Mouse (Mus musculus): ENCODE data around the gene Emd. TPM values are rescaled to one million over a fixed set of nuclear protein-coding genes. Genes with fewer than 3 reads are reported as not detected.

Emd gene
- polyA plus RNA-seq, 1 experiment from 2014 or later = 17.8 TPM

DNA sequence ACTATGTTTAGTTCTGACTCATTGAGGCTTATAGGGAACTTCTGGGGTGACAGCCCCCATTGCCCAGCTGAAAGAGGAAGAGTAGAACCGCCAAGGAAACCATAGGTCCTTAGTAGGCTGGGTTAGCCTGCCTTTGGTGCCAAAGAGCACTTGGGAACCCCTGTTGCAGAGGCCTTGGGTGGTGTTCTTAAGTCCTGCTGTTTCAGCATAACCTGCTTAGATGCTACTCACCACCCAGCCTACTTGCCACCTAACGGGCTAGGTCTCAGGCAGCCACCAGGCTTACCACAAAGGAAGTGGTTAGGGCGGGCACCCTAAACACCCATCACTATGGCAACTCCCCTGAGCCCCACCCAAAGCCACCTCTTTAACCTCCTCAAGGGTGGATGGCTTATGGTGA, 10.7 kb upstream of the Emd start:
- no peak for ATAC-seq (ENCODE audit: insufficient number of reproducible peaks, insufficient read depth, low FRiP score, low read depth)
- WGBS = 58% methylated on average over 3 of the region's 3 CpGs
- no peaks in the 10 kb centered on the region for H3K4me1 ChIP-seq (ENCODE audit: control insufficient read depth in 2 of 2, insufficient read depth in 2 of 2, low read length in 2 of 2)
- H3K9ac ChIP-seq (ENCODE audit: low read length) = peak overlapping the region; percentile 72
- peak overlapping the region; percentile 44 to 58 for H3K4me3 ChIP-seq (ENCODE audit: control insufficient read depth in 1 of 2, insufficient read depth in 1 of 2, low read depth in 1 of 2, low read length in 2 of 2)
- H3K9me3 ChIP-seq (ENCODE audit: control insufficient read depth, low read length) = no peaks in the 10 kb centered on the region
- peaks cover 49% of the 10 kb centered on the region for H3K36me3 ChIP-seq (ENCODE audit: control insufficient read depth, insufficient read depth, low read length)
- no peaks in the 10 kb centered on the region for H3K27me3 ChIP-seq (ENCODE audit: control insufficient read depth, insufficient read depth, low read length)
- H3K27ac ChIP-seq (replicated peaks in 1 of 2; ENCODE audit: control insufficient read depth in 1 of 2, insufficient read depth in 1 of 2, low read depth in 2 of 2, low read length in 2 of 2) = peak overlapping the region; percentile 76 to 95
- peak overlapping the region; percentile 74 for H3K4me2 ChIP-seq (ENCODE audit: low read length)

GRCm38 (mm10) chrX:74244614-74245083, 9.8 kb upstream of the Emd start:
- WGBS = 28% methylated on average over 3 of the region's 3 CpGs

DNA sequence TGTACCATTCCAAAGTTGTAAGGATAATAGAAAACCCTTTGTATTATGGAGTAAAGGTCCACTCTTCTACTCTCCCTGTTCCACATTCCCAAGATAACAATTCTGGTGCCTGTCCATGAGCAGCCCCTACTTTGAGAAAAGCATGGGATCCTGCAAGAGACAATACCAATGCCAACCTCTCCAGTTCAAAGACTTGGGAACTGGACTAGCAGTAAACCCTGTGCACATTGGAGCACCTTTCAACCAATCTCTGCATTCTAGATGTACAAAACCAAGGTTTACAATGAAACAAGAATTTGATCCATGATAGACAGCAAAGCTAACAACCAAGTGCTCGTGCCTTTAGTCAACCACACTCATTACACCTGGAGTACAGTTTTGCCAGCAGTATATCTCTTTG, 9.4 kb upstream of the Emd start:
- no peaks in the 10 kb centered on the region for H3K27me3 ChIP-seq (ENCODE audit: control insufficient read depth, insufficient read depth, low read length)
- no peak for ATAC-seq (ENCODE audit: insufficient number of reproducible peaks, insufficient read depth, low FRiP score, low read depth)
- peak overlapping the region; percentile 95 to 99 for H3K27ac ChIP-seq (replicated peaks in 1 of 2; ENCODE audit: control insufficient read depth in 1 of 2, insufficient read depth in 1 of 2, low read depth in 2 of 2, low read length in 2 of 2)
- H3K4me3 ChIP-seq (ENCODE audit: control insufficient read depth in 1 of 2, insufficient read depth in 1 of 2, low read depth in 1 of 2, low read length in 2 of 2) = peak overlapping the region; percentile 58 to 95
- no peaks in the 10 kb centered on the region for H3K9me3 ChIP-seq (ENCODE audit: control insufficient read depth, low read length)
- peak overlapping the region; percentile 85 for H3K9ac ChIP-seq (ENCODE audit: low read length)
- peak overlapping the region; percentile 74 for H3K4me2 ChIP-seq (ENCODE audit: low read length)
- peaks cover 36% of the 10 kb centered on the region for H3K36me3 ChIP-seq (ENCODE audit: control insufficient read depth, insufficient read depth, low read length)
- 19% methylated on average over 1 of the region's 1 CpGs for WGBS
- no peaks in the 10 kb centered on the region for H3K4me1 ChIP-seq (ENCODE audit: control insufficient read depth in 2 of 2, insufficient read depth in 2 of 2, low read length in 2 of 2)

More at GRCm38 (mm10) chrX:74244614-74245083, 9.8 kb upstream of the Emd start:
- no peaks in the 10 kb centered on the region for H3K4me1 ChIP-seq (ENCODE audit: control insufficient read depth in 2 of 2, insufficient read depth in 2 of 2, low read length in 2 of 2)
- H3K9me3 ChIP-seq (ENCODE audit: control insufficient read depth, low read length) = no peaks in the 10 kb centered on the region
- H3K4me2 ChIP-seq (ENCODE audit: low read length) = peak overlapping the region; percentile 74
- peak overlapping the region; percentile 85 for H3K9ac ChIP-seq (ENCODE audit: low read length)
- peak; percentile 49 for ATAC-seq (ENCODE audit: insufficient number of reproducible peaks, insufficient read depth, low FRiP score, low read depth)
- peak overlapping the region; percentile 58 to 95 for H3K4me3 ChIP-seq (ENCODE audit: control insufficient read depth in 1 of 2, insufficient read depth in 1 of 2, low read depth in 1 of 2, low read length in 2 of 2)
- H3K27ac ChIP-seq (replicated peaks in 1 of 2; ENCODE audit: control insufficient read depth in 1 of 2, insufficient read depth in 1 of 2, low read depth in 2 of 2, low read length in 2 of 2) = peak overlapping the region; percentile 95 to 99
- no peaks in the 10 kb centered on the region for H3K27me3 ChIP-seq (ENCODE audit: control insufficient read depth, insufficient read depth, low read length)
- peaks cover 41% of the 10 kb centered on the region for H3K36me3 ChIP-seq (ENCODE audit: control insufficient read depth, insufficient read depth, low read length)

- H3K27ac ChIP-seq (replicated peaks in 1 of 2; ENCODE audit: control insufficient read depth in 1 of 2, insufficient read depth in 1 of 2, low read depth in 2 of 2, low read length in 2 of 2) = peak overlapping the region; percentile 95 to 99
- ATAC-seq (ENCODE audit: insufficient number of reproducible peaks, insufficient read depth, low FRiP score, low read depth) = peak; percentile 54
- H3K4me3 ChIP-seq (ENCODE audit: control insufficient read depth in 1 of 2, insufficient read depth in 1 of 2, low read depth in 1 of 2, low read length in 2 of 2) = peak overlapping the region; percentile 58 to 95
- H3K36me3 ChIP-seq (ENCODE audit: control insufficient read depth, insufficient read depth, low read length) = peaks cover 31% of the 10 kb centered on the region
- H3K9ac ChIP-seq (ENCODE audit: low read length) = peak overlapping the region; percentile 85
- H3K4me1 ChIP-seq (ENCODE audit: control insufficient read depth in 2 of 2, insufficient read depth in 2 of 2, low read length in 2 of 2) = no peaks in the 10 kb centered on the region
- no peaks in the 10 kb centered on the region for H3K9me3 ChIP-seq (ENCODE audit: control insufficient read depth, low read length)
- peak overlapping the region; percentile 74 for H3K4me2 ChIP-seq (ENCODE audit: low read length)
- H3K27me3 ChIP-seq (ENCODE audit: control insufficient read depth, insufficient read depth, low read length) = no peaks in the 10 kb centered on the region
- 26% methylated on average over 21 of the region's 21 CpGs for WGBS
These were observed 8.8 kb upstream of the Emd start for GRCm38 (mm10) chrX:74245687-74246086.

DNA sequence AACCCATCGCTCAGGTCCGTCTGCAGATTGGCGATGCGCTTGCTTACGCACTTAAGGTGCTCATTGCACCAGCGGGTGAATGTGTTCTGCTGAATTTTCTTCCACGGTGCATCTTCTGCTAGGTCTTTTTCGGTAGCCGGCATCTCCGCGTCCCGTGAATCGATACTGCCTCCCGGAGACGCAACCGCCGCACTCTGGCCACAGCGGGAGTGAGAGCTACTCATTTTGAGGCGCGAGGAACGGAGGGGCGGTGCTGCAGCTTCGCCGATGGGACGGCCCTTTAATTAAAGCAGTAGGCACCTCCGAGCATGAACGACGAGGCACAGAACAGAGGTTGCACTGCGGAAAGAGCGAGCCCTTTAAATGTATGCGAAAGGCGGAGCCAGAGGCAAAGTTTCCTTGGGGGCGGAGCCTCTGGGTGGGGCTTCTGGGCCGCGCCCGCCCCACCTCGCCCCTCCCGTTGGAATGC, 8.2 kb upstream of the Emd start:
- Histone ChIP-seq H3K4me2 (ENCODE audit: low read length) (peak overlapping the region; percentile 74), H3K36me3 (ENCODE audit: control insufficient read depth, insufficient read depth, low read length) (peaks cover 25% of the 10 kb centered on the region), H3K9ac (ENCODE audit: low read length) (peak overlapping the region; percentile 85), H3K27me3 (ENCODE audit: control insufficient read depth, insufficient read depth, low read length) (no peaks in the 10 kb centered on the region), H3K4me3 (ENCODE audit: control insufficient read depth in 1 of 2, insufficient read depth in 1 of 2, low read depth in 1 of 2, low read length in 2 of 2) (peak overlapping the region; percentile 58 to 95), H3K9me3 (ENCODE audit: control insufficient read depth, low read length) (no peaks in the 10 kb centered on the region), H3K4me1 (ENCODE audit: control insufficient read depth in 2 of 2, insufficient read depth in 2 of 2, low read length in 2 of 2) (no peaks in the 10 kb centered on the region), H3K27ac (replicated peaks in 1 of 2; ENCODE audit: control insufficient read depth in 1 of 2, insufficient read depth in 1 of 2, low read depth in 2 of 2, low read length in 2 of 2) (peak overlapping the region; percentile 95 to 99)
- peak; percentile 81 for ATAC-seq (ENCODE audit: insufficient number of reproducible peaks, insufficient read depth, low FRiP score, low read depth)
- 16% methylated on average over 38 of the region's 38 CpGs for WGBS

GRCm38 (mm10) chrX:74246693-74247092, 7.8 kb upstream of the Emd start:
- Histone ChIP-seq H3K27ac (replicated peaks in 1 of 2; ENCODE audit: control insufficient read depth in 1 of 2, insufficient read depth in 1 of 2, low read depth in 2 of 2, low read length in 2 of 2) (peak overlapping the region; percentile 90 to 95), H3K4me1 (ENCODE audit: control insufficient read depth in 2 of 2, insufficient read depth in 2 of 2, low read length in 2 of 2) (no peaks in the 10 kb centered on the region), H3K9me3 (ENCODE audit: control insufficient read depth, low read length) (no peaks in the 10 kb centered on the region), H3K4me2 (ENCODE audit: low read length) (peak overlapping the region; percentile 66), H3K36me3 (ENCODE audit: control insufficient read depth, insufficient read depth, low read length) (peaks cover 20% of the 10 kb centered on the region), H3K27me3 (ENCODE audit: control insufficient read depth, insufficient read depth, low read length) (no peaks in the 10 kb centered on the region), H3K4me3 (ENCODE audit: control insufficient read depth in 1 of 2, insufficient read depth in 1 of 2, low read depth in 1 of 2, low read length in 2 of 2) (peak overlapping the region; percentile 58 to 65), H3K9ac (ENCODE audit: low read length) (peak overlapping the region; percentile 71)
- ATAC-seq (ENCODE audit: insufficient number of reproducible peaks, insufficient read depth, low FRiP score, low read depth) = peak; percentile 33
- 18% methylated on average over 14 of the region's 15 CpGs for WGBS

DNA sequence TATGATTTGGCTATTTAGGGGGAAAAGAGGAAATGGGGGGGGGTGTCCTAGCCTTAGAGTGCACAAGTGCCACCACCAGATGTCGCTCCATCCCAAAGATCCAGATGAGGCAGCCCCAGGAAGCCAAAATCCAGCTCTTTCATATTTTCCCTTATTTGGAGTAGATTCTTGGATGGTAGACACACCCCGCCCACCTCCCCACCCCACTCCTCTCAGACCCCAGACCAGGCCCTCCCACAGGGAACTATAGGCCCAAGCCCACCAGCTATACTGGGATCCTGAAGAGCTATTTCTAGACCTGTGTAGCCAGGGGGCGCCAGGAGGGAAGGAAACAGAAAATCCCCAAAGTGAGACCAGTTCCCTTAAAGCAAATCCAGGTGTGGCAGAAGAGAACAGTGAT, 5.8 kb upstream of the Emd start:
- Histone ChIP-seq H3K4me1 (ENCODE audit: control insufficient read depth in 2 of 2, insufficient read depth in 2 of 2, low read length in 2 of 2) (no peaks in the 10 kb centered on the region), H3K36me3 (ENCODE audit: control insufficient read depth, insufficient read depth, low read length) (0 out of 2 replicates have a peak, but pooled peaks cover under 1% of the 10 kb centered on the region), H3K4me2 (ENCODE audit: low read length) (peak overlapping the region; percentile 66), H3K27ac (replicated peaks in 1 of 2; ENCODE audit: control insufficient read depth in 1 of 2, insufficient read depth in 1 of 2, low read depth in 2 of 2, low read length in 2 of 2) (peak overlapping the region; percentile 77 to 89), H3K27me3 (ENCODE audit: control insufficient read depth, insufficient read depth, low read length) (no peaks in the 10 kb centered on the region), H3K9ac (ENCODE audit: low read length) (peak overlapping the region; percentile 75), H3K4me3 (ENCODE audit: control insufficient read depth in 1 of 2, insufficient read depth in 1 of 2, low read depth in 1 of 2, low read length in 2 of 2) (peak overlapping the region; percentile 43 to 55), H3K9me3 (ENCODE audit: control insufficient read depth, low read length) (no peaks in the 10 kb centered on the region)
- WGBS = 20% methylated on average over 3 of the region's 3 CpGs
- no peak for ATAC-seq (ENCODE audit: insufficient number of reproducible peaks, insufficient read depth, low FRiP score, low read depth)

- no peak for ATAC-seq (ENCODE audit: insufficient number of reproducible peaks, insufficient read depth, low FRiP score, low read depth)
- Histone ChIP-seq H3K36me3 (ENCODE audit: control insufficient read depth, insufficient read depth, low read length) (no peaks in the 10 kb centered on the region), H3K4me1 (ENCODE audit: control insufficient read depth in 2 of 2, insufficient read depth in 2 of 2, low read length in 2 of 2) (no peaks in the 10 kb centered on the region), H3K27me3 (ENCODE audit: control insufficient read depth, insufficient read depth, low read length) (no peaks in the 10 kb centered on the region), H3K4me3 (ENCODE audit: control insufficient read depth in 1 of 2, insufficient read depth in 1 of 2, low read depth in 1 of 2, low read length in 2 of 2) (peak within 1 kb of the TSS; percentile 43 to 55), H3K4me2 (ENCODE audit: low read length) (peak within 1 kb of the TSS; percentile 66), H3K27ac (replicated peaks in 1 of 2; ENCODE audit: control insufficient read depth in 1 of 2, insufficient read depth in 1 of 2, low read depth in 2 of 2, low read length in 2 of 2) (peak within 1 kb of the TSS; percentile 77 to 89), H3K9ac (ENCODE audit: low read length) (peak within 1 kb of the TSS; percentile 75), H3K9me3 (ENCODE audit: control insufficient read depth, low read length) (no peaks in the 10 kb centered on the region)
- WGBS = 20% methylated on average over 38 of the region's 38 CpGs
These were observed 4.9 kb upstream of the Emd start, which contains the start of gene Flna for GRCm38 (mm10) chrX:74249615-74250014. Flna (minus strand) TSS chrX:74249820.

Data from heart, embryonic 14.5 days (tissue).